ENCODE assay signal across 19 mouse cellular contexts in genomic region chr14:9403688-9404087, GRCm38 (mm10).
DNase-seq lines count a peak whose midpoint lies in the region; ATAC-seq and TF ChIP-seq lines count a peak whose summit lies in the region.
"Had no signal": no experiment of that assay in that cellular context is flagged by ENCODE, and none has a peak within 500 bp of the region (broad histone marks: within the 10 kb centered on the region; RNA-seq: fewer than 3 reads in every experiment).

No protein-coding gene starts in this region.

- no peak overlapping the region for H3K4me2 ChIP-seq in heart, embryonic 11.5 days
- no peak overlapping the region for H3K4me2 ChIP-seq in CH12.LX (ENCODE audit: insufficient read depth, low read depth, poor library complexity, severe bottlenecking)
- no peak overlapping the region for H3K4me2 ChIP-seq in midbrain, embryonic 13.5 days (replicated peaks)

- no peaks in the 10 kb centered on the region for H3K36me3 ChIP-seq in heart, embryonic 11.5 days (ENCODE audit: control insufficient read depth, insufficient read depth, low read length)
- no peaks in the 10 kb centered on the region for H3K36me3 ChIP-seq in CH12.LX (replicated peaks in 1 of 2; ENCODE audit: control insufficient read depth in 1 of 2, insufficient read depth in 1 of 2, low read length in 1 of 2)
- H3K36me3 ChIP-seq in midbrain, embryonic 13.5 days = no peaks in the 10 kb centered on the region
- H3K36me3 ChIP-seq: G1E had no signal

- TF ChIP-seq CTCF in CH12.LX (conservative IDR thresholded peaks at IDR 0.05 in 1 of 2, IDR thresholded peaks at IDR 0.05 in 1 of 2; ENCODE audit: low read depth in 2 of 2, low read length in 2 of 2) = no peak

- dilution Hi-C loops in CH12.LX (cut with MboI; ENCODE audit: extremely low pct_ligation_motif_present, extremely low pct_unique_long_range_greater_than_20kb, low sequenced_read_pairs) = no loop called here

- peak; percentile 37; the same call in 1 of the 2 replicates for TF ChIP-seq POLR2A in CH12.LX (IDR thresholded peaks at IDR 0.05; ENCODE audit: low read depth, low read length)

- DNase-seq in heart, adult 11 months = peak; percentile 44
- no peak for DNase-seq in CH12.LX (ENCODE audit: extremely low read depth)
- DNase-seq: adrenal gland, adult 2 months; adrenal gland, adult 8-10 months; adrenal gland, postnatal 10 days; adrenal gland, postnatal 14 days; adrenal gland, postnatal 25 days; adrenal gland, postnatal 36 days; B cell, adult 2 months; cerebellum, adult 11 months; cerebellum, adult 11-12 months; cerebellum, adult 18-20 months; cerebellum, adult 2 months had no signal

- no peak overlapping the region for H3K27ac ChIP-seq in heart, embryonic 11.5 days (ENCODE audit: low read depth, low read length)
- peak overlapping the region; percentile 69 for H3K27ac ChIP-seq in CH12.LX (ENCODE audit: insufficient read depth, low read depth)
- no peak overlapping the region for H3K27ac ChIP-seq in midbrain, embryonic 13.5 days

- no peaks in the 10 kb centered on the region for H3K27me3 ChIP-seq in heart, embryonic 11.5 days (ENCODE audit: control insufficient read depth, insufficient read depth, low read length)
- H3K27me3 ChIP-seq in CH12.LX (replicated peaks) = no peaks in the 10 kb centered on the region
- H3K27me3 ChIP-seq in midbrain, embryonic 13.5 days = no peaks in the 10 kb centered on the region
- H3K27me3 ChIP-seq: Patski had no signal

- H3K79me2 ChIP-seq in CH12.LX (replicated peaks; ENCODE audit: control insufficient read depth, extremely low read depth, insufficient read depth, poor library complexity, severe bottlenecking) = peaks cover 7% of the 10 kb centered on the region

- 0 out of 2 replicates have a peak, but pooled peaks have one; percentile 5 for TF ChIP-seq EP300 in CH12.LX (IDR thresholded peaks at IDR 0.05; ENCODE audit: low read length)

- peaks cover 2% of the 10 kb centered on the region; the same call in 1 of the 2 replicates for H3K4me1 ChIP-seq in heart, embryonic 11.5 days (ENCODE audit: control insufficient read depth, insufficient read depth, low read length)
- H3K4me1 ChIP-seq in CH12.LX (ENCODE audit: control insufficient read depth in 1 of 2, insufficient read depth in 2 of 2) = peaks cover 0 to 29% of the 10 kb centered on the region in 2 experiments; a peak in 2 of 4 replicates
- H3K4me1 ChIP-seq in midbrain, embryonic 13.5 days (replicated peaks) = no peaks in the 10 kb centered on the region

- TF ChIP-seq RAD21 in CH12.LX (IDR thresholded peaks at IDR 0.05; ENCODE audit: low read depth, low read length) = no peak

- H3K9me3 ChIP-seq in heart, embryonic 11.5 days (replicated peaks; ENCODE audit: control insufficient read depth, low read length) = no peaks in the 10 kb centered on the region
- H3K9me3 ChIP-seq in CH12.LX (replicated peaks; ENCODE audit: low read length) = no peaks in the 10 kb centered on the region
- H3K9me3 ChIP-seq in midbrain, embryonic 13.5 days = no peaks in the 10 kb centered on the region
- H3K9me3 ChIP-seq: G1E had no signal

- ATAC-seq in heart, embryonic 11.5 days (replicated peaks; ENCODE audit: insufficient number of reproducible peaks, low FRiP score, low TSS enrichment) = no peak
- ATAC-seq in midbrain, embryonic 13.5 days = no peak
- ATAC-seq: activated CD4-positive, CD25-positive, alpha-beta regulatory T cell, adult 4 months; CD4-positive, CD25-positive, alpha-beta regulatory T cell, adult 4 months; Patski had no signal

- no peak overlapping the region for H3K4me3 ChIP-seq in heart, embryonic 11.5 days (ENCODE audit: low read depth, low read length)
- peak overlapping the region; percentile 42 to 65 (median 63) for H3K4me3 ChIP-seq in CH12.LX (replicated peaks in 1 of 3; ENCODE audit: low read depth in 2 of 3, low read length in 2 of 3, poor library complexity in 1 of 3)
- no peak overlapping the region for H3K4me3 ChIP-seq in midbrain, embryonic 13.5 days (replicated peaks)

- no peak overlapping the region for H3K9ac ChIP-seq in heart, embryonic 11.5 days (ENCODE audit: low read depth, low read length)
- H3K9ac ChIP-seq in CH12.LX (ENCODE audit: insufficient read depth, low read depth) = peak overlapping the region; percentile 90
- no peak overlapping the region for H3K9ac ChIP-seq in midbrain, embryonic 13.5 days (replicated peaks)

- in situ Hi-C loops in CH12.LX (cut with MboI; ENCODE audit: low pct_ligation_motif_present, low pct_unique_long_range_greater_than_20kb, low sequenced_read_pairs) = loop anchor here (10.0 kb wide), 2 partner anchors 241 to 1041 kb away; no protein-coding TSS in a partner anchor

- 60% methylated on average over 7 of the region's 7 CpGs for WGBS in heart, embryonic 11.5 days (ENCODE audit: insufficient replicate concordance)
- 80% methylated on average over 7 of the region's 7 CpGs for WGBS in midbrain, embryonic 13.5 days

TF ChIP-seq in CH12.LX, 34 proteins besides CTCF, POLR2A, EP300 and RAD21:
- TF ChIP-seq E2F4 (IDR thresholded peaks at IDR 0.05; ENCODE audit: insufficient replicate concordance, low read depth, low read length) (no peak), NRF1 (IDR thresholded peaks at IDR 0.05; ENCODE audit: low read depth, low read length) (0 out of 2 replicates have a peak, but pooled peaks have one; percentile 19), IRF4 (IDR thresholded peaks at IDR 0.05; ENCODE audit: low read depth, low read length) (peak; percentile 30; the same call in 1 of the 2 replicates), MAX (IDR thresholded peaks at IDR 0.05; ENCODE audit: low read length) (peak; percentile 63; the same call in 1 of the 2 replicates), ZNF384 (IDR thresholded peaks at IDR 0.05; ENCODE audit: low read depth, low read length) (no peak), MAFK (IDR thresholded peaks at IDR 0.05; ENCODE audit: insufficient replicate concordance, low read length) (no peak), JUND (conservative IDR thresholded peaks at IDR 0.05; ENCODE audit: low read depth, low read length) (no peak), MXI1 (IDR thresholded peaks at IDR 0.05; ENCODE audit: low read depth, low read length) (peak; percentile 61; the same call in 1 of the 2 replicates), ZMIZ1 (IDR thresholded peaks at IDR 0.05; ENCODE audit: low read depth, low read length) (0 out of 2 replicates have a peak, but pooled peaks have one; percentile 45), MYC (IDR thresholded peaks at IDR 0.05; ENCODE audit: low read depth, low read length) (peak; percentile 76; the same call in 1 of the 2 replicates), POLR2AphosphoS2 (IDR thresholded peaks at IDR 0.05; ENCODE audit: low read depth, low read length) (no peak), MEF2A (IDR thresholded peaks at IDR 0.05; ENCODE audit: borderline replicate concordance, low read depth, low read length) (no peak), ELF1 (IDR thresholded peaks at IDR 0.05; ENCODE audit: low read depth, low read length) (no peak), UBTF (IDR thresholded peaks at IDR 0.05; ENCODE audit: low read depth, low read length) (no peak), MAZ (IDR thresholded peaks at IDR 0.05; ENCODE audit: low read depth, low read length) (0 out of 2 replicates have a peak, but pooled peaks have one; percentile 28), SIN3A (IDR thresholded peaks at IDR 0.05; ENCODE audit: low read length) (no peak), TCF12 (IDR thresholded peaks at IDR 0.05; ENCODE audit: low read depth, low read length) (peak; percentile 53; the same call in 1 of the 2 replicates), TBP (conservative IDR thresholded peaks at IDR 0.05; ENCODE audit: low read depth, low read length) (peak; percentile 68; the same call in 1 of the 2 replicates), USF2 (conservative IDR thresholded peaks at IDR 0.05; ENCODE audit: low read depth, low read length) (no peak), HCFC1 (IDR thresholded peaks at IDR 0.05; ENCODE audit: low read depth, low read length) (no peak), PAX5 (IDR thresholded peaks at IDR 0.05; ENCODE audit: low read length) (no peak), SMC3 (IDR thresholded peaks at IDR 0.05; ENCODE audit: low read depth, low read length) (no peak)
TF ChIP-seq in CH12.LX: peak in this region for 9.

Comparison
In these comparisons a context has a peak if more than half of its experiments do, and no peak if none do; other contexts are left out.
1. H3K4me3 ChIP-seq: peak in CH12.LX (3 of 3); none in heart, embryonic 11.5 days (single experiment) and midbrain, embryonic 13.5 days (single experiment).